Mouse (Mus musculus) C2C12 (cell line): ENCODE results near the gene Zfp618. TPM values are rescaled to one million over a fixed set of nuclear protein-coding genes. Genes with fewer than 3 reads are reported as not detected.

Source experiments
- H3K27me3 ChIP-seq: one replicate; pipeline ENCODE4 v1.6.1; 2011; ENCODE audit not compliant: control insufficient read depth, insufficient read depth, insufficient read length
- H3K36me3 ChIP-seq: one replicate; pipeline ENCODE4 v1.6.1; 2011; ENCODE audit not compliant: control insufficient read depth, insufficient read depth
- H3K4me3 ChIP-seq: one replicate; pipeline ENCODE4 v1.5.1; 2011; ENCODE audit warnings: mild to moderate bottlenecking, control low read depth; ENCODE audit not compliant: poor library complexity, insufficient read depth, severe bottlenecking
- H3K79me2 ChIP-seq: one replicate; pipeline ENCODE4 v1.6.1; 2011; ENCODE audit not compliant: control insufficient read depth, insufficient read depth
- H3K79me3 ChIP-seq: one replicate; pipeline ENCODE4 v1.6.1; 2011; ENCODE audit warnings: low read depth, control low read depth
- H3ac ChIP-seq: one replicate; pipeline ENCODE3; 2011; ENCODE audit warnings: low read depth; ENCODE audit not compliant: control insufficient read depth, insufficient read length
- CEBPB ChIP-seq: IDR thresholded peaks from one replicate; pipeline ENCODE4 v1.6.1; 2011; ENCODE audit warnings: low read depth, mild to moderate bottlenecking, control low read depth, moderate library complexity
- CTCF ChIP-seq: IDR thresholded peaks from one replicate; pipeline ENCODE4 v1.5.1; 2011; ENCODE audit not compliant: control insufficient read depth, insufficient read depth, insufficient read length
- FOSL1 ChIP-seq: IDR thresholded peaks from one replicate; pipeline ENCODE4 v1.8.0; 2011; ENCODE audit warnings: mild to moderate bottlenecking, low read length; ENCODE audit not compliant: poor library complexity, insufficient read depth, severe bottlenecking
- MAX ChIP-seq: IDR thresholded peaks from one replicate; pipeline ENCODE4 v1.6.1; 2011; ENCODE audit warnings: mild to moderate bottlenecking, control low read depth
- MYOD1 ChIP-seq: IDR thresholded peaks from one replicate; pipeline ENCODE4 v1.6.1; 2011; ENCODE audit warnings: low read depth; ENCODE audit not compliant: control insufficient read depth, insufficient read length
- MYOG ChIP-seq: IDR thresholded peaks from one replicate; pipeline ENCODE4 v1.6.1; 2011; ENCODE audit not compliant: control insufficient read depth, insufficient read length; ENCODE audit errors: extremely low read depth
- USF1 ChIP-seq: IDR thresholded peaks from one replicate; pipeline ENCODE4 v1.6.1; 2011; ENCODE audit warnings: low read depth, mild to moderate bottlenecking, control low read depth, moderate library complexity
- polyA plus RNA-seq: library from polyadenylated mRNA; unstranded; fragments of >200 nt; fragmentation: generic; extraction: Trizol; gene quantifications from one replicate; pipeline ENCODE4 v1.2.1, GENCODE M21; 2012; ENCODE audit warnings: missing spikeins

Zfp618 gene
- polyA plus RNA-seq, 1 experiment = 0.01 TPM

- H3K36me3 ChIP-seq = no peaks in the 10 kb centered on the region
- H3K4me3 ChIP-seq = no peak overlapping the region
- no peaks in the 10 kb centered on the region for H3K79me2 ChIP-seq
- H3ac ChIP-seq = no peak overlapping the region
- no peaks in the 10 kb centered on the region for H3K27me3 ChIP-seq
- TF ChIP-seq USF1 (no peak), CEBPB (no peak), MAX (no peak), MYOG (no peak), FOSL1 (no peak), CTCF (no peak), MYOD1 (no peak)
- H3K79me3 ChIP-seq = no peaks in the 10 kb centered on the region
Measured at GRCm38 (mm10) chr4:63073139-63073538, 107.8 kb downstream of the Zfp618 start.

DNA sequence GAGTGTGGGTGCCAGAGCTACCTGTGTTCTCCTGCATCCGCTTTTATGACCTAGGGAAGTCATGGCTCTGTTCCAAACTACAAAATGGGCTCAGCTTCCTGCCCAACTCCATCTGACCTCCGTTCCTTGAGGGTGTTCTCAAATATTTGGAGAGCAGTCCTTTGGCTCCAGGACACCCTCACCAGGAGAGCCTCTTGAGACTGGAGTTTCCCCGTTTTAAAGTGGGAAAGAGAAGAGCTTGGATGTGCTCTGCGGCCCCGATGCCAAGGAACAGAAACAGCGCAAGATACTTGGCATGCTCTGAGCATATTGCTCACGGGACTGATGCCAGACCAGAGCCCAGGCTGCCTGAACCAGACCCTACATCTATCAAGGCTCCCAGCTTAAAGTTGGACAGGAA lies 113.8 kb downstream of the Zfp618 start:
- H3K79me3 ChIP-seq = no peaks in the 10 kb centered on the region
- H3K79me2 ChIP-seq = no peaks in the 10 kb centered on the region
- H3K4me3 ChIP-seq = no peak overlapping the region
- peaks cover 6% of the 10 kb centered on the region for H3K27me3 ChIP-seq
- no peak overlapping the region for H3ac ChIP-seq
- TF ChIP-seq FOSL1 (no peak), CTCF (no peak), MAX (no peak), USF1 (no peak), CEBPB (no peak), MYOD1 (no peak), MYOG (no peak)
- no peaks in the 10 kb centered on the region for H3K36me3 ChIP-seq

GRCm38 (mm10) chr4:63084473-63084889 lies 119.1 kb downstream of the Zfp618 start:
- Histone ChIP-seq H3ac (no peak overlapping the region), H3K4me3 (no peak overlapping the region), H3K27me3 (peaks cover 3% of the 10 kb centered on the region), H3K79me3 (no peaks in the 10 kb centered on the region), H3K36me3 (no peaks in the 10 kb centered on the region), H3K79me2 (no peaks in the 10 kb centered on the region)
- no peak for TF ChIP-seq MYOD1
- TF ChIP-seq MAX = no peak
- no peak for TF ChIP-seq CTCF
- TF ChIP-seq USF1 = no peak
- TF ChIP-seq MYOG = no peak
- TF ChIP-seq FOSL1 = no peak
- no peak for TF ChIP-seq CEBPB

- Histone ChIP-seq H3K27me3 (no peaks in the 10 kb centered on the region), H3ac (no peak overlapping the region), H3K36me3 (no peaks in the 10 kb centered on the region), H3K79me3 (no peaks in the 10 kb centered on the region), H3K79me2 (no peaks in the 10 kb centered on the region), H3K4me3 (no peak overlapping the region)
- TF ChIP-seq MYOD1 = no peak
- TF ChIP-seq CTCF = no peak
- no peak for TF ChIP-seq MAX
- no peak for TF ChIP-seq FOSL1
- no peak for TF ChIP-seq MYOG
- TF ChIP-seq USF1 = no peak
- no peak for TF ChIP-seq CEBPB
Measured at GRCm38 (mm10) chr4:63089484-63089883, 124.1 kb downstream of the Zfp618 start.

DNA sequence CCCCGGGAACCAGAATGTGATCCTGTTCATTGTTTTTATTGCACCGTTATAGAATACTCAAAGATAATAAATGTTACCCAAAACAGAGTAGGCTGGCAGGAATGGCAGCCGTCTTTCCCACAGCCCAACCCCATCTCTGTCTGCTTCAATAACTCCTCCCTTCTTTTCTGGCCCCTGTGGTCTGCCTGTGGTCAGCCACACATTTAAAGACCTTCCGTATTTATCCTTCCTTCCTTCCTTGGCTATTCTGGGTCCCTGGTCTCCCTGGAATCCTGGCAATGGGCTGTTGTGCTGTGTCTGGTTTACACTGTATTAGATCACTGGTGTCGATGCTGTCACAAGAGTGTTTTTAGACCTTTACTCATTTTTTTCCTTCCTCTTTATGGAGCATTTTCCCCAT lies 125.8 kb downstream of the Zfp618 start:
- Histone ChIP-seq H3K36me3 (no peaks in the 10 kb centered on the region), H3K4me3 (no peak overlapping the region), H3K27me3 (no peaks in the 10 kb centered on the region), H3K79me3 (no peaks in the 10 kb centered on the region), H3ac (no peak overlapping the region), H3K79me2 (no peaks in the 10 kb centered on the region)
- TF ChIP-seq FOSL1 (no peak), CTCF (no peak), MAX (no peak), USF1 (no peak), CEBPB (no peak), MYOG (no peak), MYOD1 (no peak)

- no peaks in the 10 kb centered on the region for H3K79me2 ChIP-seq
- no peaks in the 10 kb centered on the region for H3K36me3 ChIP-seq
- no peaks in the 10 kb centered on the region for H3K79me3 ChIP-seq
- no peak for TF ChIP-seq MAX
- TF ChIP-seq CTCF = no peak
- TF ChIP-seq USF1 = no peak
- no peak for TF ChIP-seq MYOG
- TF ChIP-seq CEBPB = no peak
- no peak for TF ChIP-seq FOSL1
- no peak for TF ChIP-seq MYOD1
- no peak overlapping the region for H3ac ChIP-seq
- no peaks in the 10 kb centered on the region for H3K27me3 ChIP-seq
- no peak overlapping the region for H3K4me3 ChIP-seq
Measured at GRCm38 (mm10) chr4:63097603-63098002, 132.2 kb downstream of the Zfp618 start.
